Mouse (Mus musculus): ENCODE results near the gene Tff2. TPM values are rescaled to one million over a fixed set of nuclear protein-coding genes. Genes with fewer than 3 reads are reported as not detected.

The Tff2 gene
- total and polyA plus RNA-seq, 3 experiments: not detected

GRCm38 (mm10) chr17:31145998-31146397 is 1.9 kb upstream of the Tff2 start:
- no peak for DNase-seq (ENCODE audit: extremely low read depth)
- Histone ChIP-seq H3K4me1 (ENCODE audit: control insufficient read depth in 1 of 2, insufficient read depth in 2 of 2) (no peaks in the 10 kb centered on the region), H3K79me2 (replicated peaks; ENCODE audit: control insufficient read depth, extremely low read depth, insufficient read depth, poor library complexity, severe bottlenecking) (no peaks in the 10 kb centered on the region), H3K27ac (ENCODE audit: insufficient read depth, low read depth) (no peak overlapping the region), H3K27me3 (replicated peaks) (peaks cover 66% of the 10 kb centered on the region), H3K4me2 (ENCODE audit: insufficient read depth, low read depth, poor library complexity, severe bottlenecking) (no peak overlapping the region), H3K4me3 (replicated peaks in 1 of 3; ENCODE audit: low read depth in 2 of 3, low read length in 2 of 3, poor library complexity in 1 of 3) (no peak overlapping the region), H3K9me3 (replicated peaks; ENCODE audit: low read length) (peaks cover 5% of the 10 kb centered on the region), H3K9ac (ENCODE audit: insufficient read depth, low read depth) (no peak overlapping the region), H3K36me3 (replicated peaks in 1 of 2; ENCODE audit: control insufficient read depth in 1 of 2, insufficient read depth in 1 of 2, low read length in 1 of 2) (no peaks in the 10 kb centered on the region)
- TF ChIP-seq ZC3H11A (IDR thresholded peaks at IDR 0.05; ENCODE audit: low read depth, low read length): no peak
- TF ChIP-seq BHLHE40 (IDR thresholded peaks at IDR 0.05; ENCODE audit: low read depth, low read length): no peak
- no peak for TF ChIP-seq SMC3 (IDR thresholded peaks at IDR 0.05; ENCODE audit: low read depth, low read length)
- no peak for TF ChIP-seq RCOR1 (conservative IDR thresholded peaks at IDR 0.05; ENCODE audit: low read depth, low read length)
- TF ChIP-seq MEF2A (IDR thresholded peaks at IDR 0.05; ENCODE audit: borderline replicate concordance, low read depth, low read length): no peak
- no peak for TF ChIP-seq NELFE (IDR thresholded peaks at IDR 0.05; ENCODE audit: low read depth, low read length)
- TF ChIP-seq HCFC1 (IDR thresholded peaks at IDR 0.05; ENCODE audit: low read depth, low read length): no peak
- TF ChIP-seq SIN3A (IDR thresholded peaks at IDR 0.05; ENCODE audit: low read length): no peak
- TF ChIP-seq CHD1 (IDR thresholded peaks at IDR 0.05; ENCODE audit: low read depth, low read length): no peak
- no peak for TF ChIP-seq TCF12 (IDR thresholded peaks at IDR 0.05; ENCODE audit: low read depth, low read length)
- no peak for TF ChIP-seq MAZ (IDR thresholded peaks at IDR 0.05; ENCODE audit: low read depth, low read length)
- in situ Hi-C loops (cut with MboI; ENCODE audit: low pct_ligation_motif_present, low pct_unique_long_range_greater_than_20kb, low sequenced_read_pairs) (no loop called here), dilution Hi-C loops (cut with MboI; ENCODE audit: extremely low pct_ligation_motif_present, extremely low pct_unique_long_range_greater_than_20kb, low sequenced_read_pairs) (no loop called here)

GRCm38 (mm10) chr17:31142116-31142515 is 2.0 kb downstream of the Tff2 start:
- no peak overlapping the region for H3K4me2 ChIP-seq (ENCODE audit: insufficient read depth, low read depth, poor library complexity, severe bottlenecking)
- dilution Hi-C loops (cut with MboI; ENCODE audit: extremely low pct_ligation_motif_present, extremely low pct_unique_long_range_greater_than_20kb, low sequenced_read_pairs): no loop called here
- H3K36me3 ChIP-seq (replicated peaks in 1 of 2; ENCODE audit: control insufficient read depth in 1 of 2, insufficient read depth in 1 of 2, low read length in 1 of 2): no peaks in the 10 kb centered on the region
- no peaks in the 10 kb centered on the region; the same call in 1 of the 2 replicates for H3K79me2 ChIP-seq (replicated peaks; ENCODE audit: control insufficient read depth, extremely low read depth, insufficient read depth, poor library complexity, severe bottlenecking)
- TF ChIP-seq PAX5 (IDR thresholded peaks at IDR 0.05; ENCODE audit: low read length): no peak
- no peak for TF ChIP-seq MXI1 (IDR thresholded peaks at IDR 0.05; ENCODE audit: low read depth, low read length)
- no peak for TF ChIP-seq KAT2A (IDR thresholded peaks at IDR 0.05; ENCODE audit: insufficient replicate concordance, low read length)
- TF ChIP-seq IRF4 (IDR thresholded peaks at IDR 0.05; ENCODE audit: low read depth, low read length): no peak
- no peak for TF ChIP-seq MAZ (IDR thresholded peaks at IDR 0.05; ENCODE audit: low read depth, low read length)
- TF ChIP-seq E2F4 (IDR thresholded peaks at IDR 0.05; ENCODE audit: insufficient replicate concordance, low read depth, low read length): no peak
- no peak for TF ChIP-seq CTCF (conservative IDR thresholded peaks at IDR 0.05 in 1 of 2, IDR thresholded peaks at IDR 0.05 in 1 of 2; ENCODE audit: low read depth in 2 of 2, low read length in 2 of 2)
- TF ChIP-seq SIN3A (IDR thresholded peaks at IDR 0.05; ENCODE audit: low read length): no peak
- no peak for TF ChIP-seq TBP (conservative IDR thresholded peaks at IDR 0.05; ENCODE audit: low read depth, low read length)
- no peak for TF ChIP-seq RAD21 (IDR thresholded peaks at IDR 0.05; ENCODE audit: low read depth, low read length)
- no peak for TF ChIP-seq TCF12 (IDR thresholded peaks at IDR 0.05; ENCODE audit: low read depth, low read length)
- no peak for TF ChIP-seq ELF1 (IDR thresholded peaks at IDR 0.05; ENCODE audit: low read depth, low read length)
- TF ChIP-seq JUN (IDR thresholded peaks at IDR 0.05; ENCODE audit: insufficient read depth, low read depth, low read length): no peak
- TF ChIP-seq NELFE (IDR thresholded peaks at IDR 0.05; ENCODE audit: low read depth, low read length): no peak
- TF ChIP-seq POLR2AphosphoS2 (IDR thresholded peaks at IDR 0.05; ENCODE audit: low read depth, low read length): no peak
- no peak for TF ChIP-seq ETS1 (conservative IDR thresholded peaks at IDR 0.05; ENCODE audit: low read depth, low read length)
- no peak for TF ChIP-seq ZC3H11A (IDR thresholded peaks at IDR 0.05; ENCODE audit: low read depth, low read length)
- no peak overlapping the region for H3K4me3 ChIP-seq (replicated peaks in 1 of 3; ENCODE audit: low read depth in 2 of 3, low read length in 2 of 3, poor library complexity in 1 of 3)
- no peak for DNase-seq (ENCODE audit: extremely low read depth)
- peaks cover 5% of the 10 kb centered on the region for H3K9me3 ChIP-seq (replicated peaks; ENCODE audit: low read length)
- no peak overlapping the region for H3K9ac ChIP-seq (ENCODE audit: insufficient read depth, low read depth)
- H3K27ac ChIP-seq (ENCODE audit: insufficient read depth, low read depth): no peak overlapping the region
- peaks cover 41% of the 10 kb centered on the region for H3K27me3 ChIP-seq (replicated peaks)
- in situ Hi-C loops (cut with MboI; ENCODE audit: low pct_ligation_motif_present, low pct_unique_long_range_greater_than_20kb, low sequenced_read_pairs): loop anchor here (5.0 kb wide), 1 partner anchor 45 kb away; no protein-coding TSS in a partner anchor
- H3K4me1 ChIP-seq (ENCODE audit: control insufficient read depth in 1 of 2, insufficient read depth in 2 of 2): peaks cover 0 to 4% of the 10 kb centered on the region in 2 experiments; a peak in 1 of 4 replicates
